Mouse (Mus musculus) forebrain, embryonic 14.5 days (tissue): ENCODE data around the gene Try4. TPM values are rescaled to one million over a fixed set of nuclear protein-coding genes. Genes with fewer than 3 reads are reported as not detected.

ENCODE experiments used
- polyA plus RNA-seq: library from polyadenylated mRNA; unstranded; fragments of >200 nt; fragmentation: Nextera tagmentation; extraction: Ambion mirVana; gene quantifications from 2 replicates; pipeline ENCODE4 v1.2.1, GENCODE M21; 2014

Try4 gene
- polyA plus RNA-seq, 1 experiment from 2014 or later = not detected

Other genes with a start within 250 kb of the Try4 start
- 0.47 and 0.60 TPM in 2 replicates for gene Try5, start 14.6 kb downstream of the Try4 start, polyA plus RNA-seq
- not detected in 2 replicates for gene Try10, start 51.8 kb downstream of the Try4 start, polyA plus RNA-seq
- not detected in 2 replicates for gene Prss3, start 75.4 kb downstream of the Try4 start, polyA plus RNA-seq
- gene Gm5771, start 90.1 kb downstream of the Try4 start, polyA plus RNA-seq = not detected in 2 replicates
- not detected in 2 replicates for gene Gm10334, start 143.9 kb downstream of the Try4 start, polyA plus RNA-seq
- not detected in 2 replicates for gene Prss1, start 156.7 kb downstream of the Try4 start, polyA plus RNA-seq
- not detected in 2 replicates for gene Prss2, start 219.5 kb downstream of the Try4 start, polyA plus RNA-seq